Mouse (Mus musculus) fat pad, adult 2 months (tissue): ENCODE data around the gene Creb3l4.

Experiments
- DNase-seq: peaks from one replicate; pipeline ENCODE4 v3.0.0-alpha.2; 2011; ENCODE audit warnings: low read depth, low spot score; ENCODE audit errors: extremely low read depth

Creb3l4 gene

DNA sequence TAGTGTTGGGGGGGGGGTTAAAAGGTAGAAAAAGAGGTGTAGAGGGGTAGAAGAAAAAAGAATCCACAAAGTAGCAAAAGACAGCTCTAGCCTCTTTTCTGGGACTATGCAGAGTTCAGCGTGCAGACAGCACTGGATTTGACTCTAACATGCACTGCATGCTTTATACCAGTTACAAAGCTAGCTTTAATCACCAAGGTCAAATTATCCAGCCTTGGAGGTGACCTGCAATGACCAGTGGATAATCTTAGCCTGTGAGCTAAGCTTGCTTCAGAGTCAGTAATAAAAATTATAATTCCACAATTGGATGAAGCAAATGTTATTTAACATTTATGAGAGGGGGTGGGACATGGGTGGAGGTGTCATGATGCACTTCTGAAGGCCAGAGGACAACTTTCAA is 47.7 kb downstream of the Creb3l4 start:
- DNase-seq: no peak

- no peak for DNase-seq
These were observed 48.6 kb downstream of the Creb3l4 start for GRCm38 (mm10) chr3:90194759-90195158.

GRCm38 (mm10) chr3:90190859-90191510 is 52.3 kb downstream of the Creb3l4 start:
- DNase-seq: no peak
